Mouse (Mus musculus): ENCODE results near the gene Ndufa4l2. TPM values are rescaled to one million over a fixed set of nuclear protein-coding genes. Genes with fewer than 3 reads are reported as not detected.

Gene Ndufa4l2
- polyA plus RNA-seq, 1 experiment from 2014 or later = 20.7 TPM

- 6% methylated on average over 11 of the region's 11 CpGs for WGBS (ENCODE audit: insufficient replicate concordance)
- Histone ChIP-seq H3K27me3 (peaks cover 99% of the 10 kb centered on the region), H3K4me2 (peak overlapping the region; percentile 77; the same call in 1 of the 2 replicates), H3K4me1 (replicated peaks) (peaks cover 64% of the 10 kb centered on the region), H3K9ac (no peak overlapping the region), H3K36me3 (replicated peaks) (no peaks in the 10 kb centered on the region), H3K27ac (replicated peaks) (no peak overlapping the region), H3K4me3 (replicated peaks) (0 out of 2 replicates have a peak overlapping the region, but pooled peaks have one; percentile 49), H3K9me3 (replicated peaks) (no peaks in the 10 kb centered on the region)
- ATAC-seq (ENCODE audit: insufficient read depth) = no peak
These were observed 3.7 kb upstream of the Ndufa4l2 start for GRCm38 (mm10) chr10:127510895-127511617.

GRCm38 (mm10) chr10:127511634-127512306, 3.0 kb upstream of the Ndufa4l2 start:
- Histone ChIP-seq H3K9me3 (replicated peaks) (no peaks in the 10 kb centered on the region), H3K36me3 (replicated peaks) (peaks cover 1% of the 10 kb centered on the region; the same call in 1 of the 2 replicates), H3K4me2 (peak overlapping the region; percentile 77), H3K4me1 (replicated peaks) (peaks cover 71% of the 10 kb centered on the region), H3K27me3 (peaks cover 99% of the 10 kb centered on the region), H3K27ac (replicated peaks) (no peak overlapping the region), H3K4me3 (replicated peaks) (peak overlapping the region; percentile 49), H3K9ac (peak overlapping the region; percentile 21; the same call in 1 of the 2 replicates)
- 1% methylated on average over 46 of the region's 46 CpGs for WGBS (ENCODE audit: insufficient replicate concordance)
- no peak for ATAC-seq (ENCODE audit: insufficient read depth)

DNA sequence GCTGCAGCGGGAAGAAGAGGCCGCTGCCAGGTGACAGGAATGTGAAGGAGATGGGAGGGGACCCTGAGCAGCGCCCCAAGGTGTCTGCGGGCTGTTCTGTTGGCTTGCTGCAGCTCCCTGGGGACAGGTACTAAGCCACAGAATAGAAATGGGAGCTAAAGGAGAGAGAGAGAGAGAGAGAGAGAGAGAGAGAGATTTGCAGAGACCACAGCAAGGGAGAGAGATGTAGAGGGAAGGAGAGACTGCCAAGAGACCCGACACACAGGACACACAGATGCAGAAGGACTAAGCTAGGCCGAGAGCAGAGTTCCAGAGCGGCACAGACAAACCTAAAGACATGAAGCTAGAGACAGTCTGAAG, 2.5 kb upstream of the Ndufa4l2 start:
- H3K27me3 ChIP-seq = peaks cover 94% of the 10 kb centered on the region
- peaks cover 77% of the 10 kb centered on the region for H3K4me1 ChIP-seq (replicated peaks)
- H3K4me3 ChIP-seq (replicated peaks) = peak overlapping the region; percentile 49
- H3K27ac ChIP-seq (replicated peaks) = no peak overlapping the region
- H3K9ac ChIP-seq = 0 out of 2 replicates have a peak overlapping the region, but pooled peaks have one; percentile 4
- 5% methylated on average over 7 of the region's 7 CpGs for WGBS (ENCODE audit: insufficient replicate concordance)
- H3K36me3 ChIP-seq (replicated peaks) = peaks cover 6% of the 10 kb centered on the region
- peak overlapping the region; percentile 77 for H3K4me2 ChIP-seq
- ATAC-seq (ENCODE audit: insufficient read depth) = no peak
- H3K9me3 ChIP-seq (replicated peaks) = no peaks in the 10 kb centered on the region

- peaks cover 82% of the 10 kb centered on the region for H3K4me1 ChIP-seq (replicated peaks)
- peak; percentile 39 for ATAC-seq (ENCODE audit: insufficient read depth)
- H3K4me3 ChIP-seq (replicated peaks) = peak overlapping the region; percentile 49
These were observed 2.0 kb upstream of the Ndufa4l2 start for GRCm38 (mm10) chr10:127512813-127513212.

GRCm38 (mm10) chr10:127513501-127514091, 1.2 kb upstream of the Ndufa4l2 start:
- peak overlapping the region; percentile 48 for H3K9ac ChIP-seq
- WGBS (ENCODE audit: insufficient replicate concordance) = 1% methylated on average over 16 of the region's 16 CpGs
- peak overlapping the region; percentile 55; the same call in 1 of the 2 replicates for H3K27ac ChIP-seq (replicated peaks)
- H3K27me3 ChIP-seq = peaks cover 81% of the 10 kb centered on the region
- H3K9me3 ChIP-seq (replicated peaks) = no peaks in the 10 kb centered on the region
- ATAC-seq (ENCODE audit: insufficient read depth) = peak; percentile 68
- H3K4me1 ChIP-seq (replicated peaks) = peaks cover 82% of the 10 kb centered on the region
- peak overlapping the region; percentile 49 for H3K4me3 ChIP-seq (replicated peaks)
- H3K36me3 ChIP-seq (replicated peaks) = peaks cover 20% of the 10 kb centered on the region
- peak overlapping the region; percentile 77 for H3K4me2 ChIP-seq

More at GRCm38 (mm10) chr10:127512813-127513212, 2.0 kb upstream of the Ndufa4l2 start:
- H3K9me3 ChIP-seq (replicated peaks) = no peaks in the 10 kb centered on the region
- peak overlapping the region; percentile 77 for H3K4me2 ChIP-seq
- H3K27me3 ChIP-seq = peaks cover 89% of the 10 kb centered on the region
- peak overlapping the region; percentile 55; the same call in 1 of the 2 replicates for H3K27ac ChIP-seq (replicated peaks)
- peaks cover 12% of the 10 kb centered on the region for H3K36me3 ChIP-seq (replicated peaks)
- WGBS (ENCODE audit: insufficient replicate concordance) = 0% methylated on average over 27 of the region's 27 CpGs
- H3K9ac ChIP-seq = peak overlapping the region; percentile 48

DNA sequence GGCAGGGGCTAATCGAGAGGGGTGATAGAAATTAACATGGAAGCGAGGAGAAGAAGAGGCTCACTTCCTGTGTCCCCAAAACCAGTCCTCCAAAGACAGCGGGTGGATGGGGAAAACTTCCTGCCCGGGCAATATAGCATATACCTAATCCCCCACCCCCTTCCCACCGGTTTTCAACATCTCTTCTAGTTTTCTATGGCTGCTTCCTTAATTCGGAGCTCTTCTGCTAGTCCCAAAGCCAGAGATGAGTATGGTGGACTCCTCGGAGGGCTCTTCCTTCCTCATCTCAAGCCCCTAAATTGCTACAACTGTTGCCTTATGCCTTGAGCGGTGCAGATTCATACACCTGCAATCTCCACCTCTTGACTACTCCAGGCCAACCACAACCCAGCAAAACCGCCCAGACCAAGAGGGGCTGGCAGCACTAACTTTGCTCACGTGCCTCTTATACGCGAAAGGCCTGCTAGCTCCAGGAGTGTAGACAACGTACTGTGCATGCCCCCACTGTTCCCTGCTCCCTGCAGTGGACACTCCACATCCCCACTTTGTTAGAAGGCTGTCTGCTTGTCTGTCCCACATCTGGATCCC, 562 bp upstream of the Ndufa4l2 start:
- Histone ChIP-seq H3K4me2 (peak overlapping the region; percentile 77), H3K4me3 (replicated peaks) (peak overlapping the region; percentile 49), H3K4me1 (replicated peaks) (peaks cover 76% of the 10 kb centered on the region), H3K27me3 (peaks cover 75% of the 10 kb centered on the region), H3K36me3 (replicated peaks) (peaks cover 26% of the 10 kb centered on the region), H3K9me3 (replicated peaks) (no peaks in the 10 kb centered on the region), H3K27ac (replicated peaks) (peak overlapping the region; percentile 55; the same call in 1 of the 2 replicates), H3K9ac (peak overlapping the region; percentile 48)
- no peak for ATAC-seq (ENCODE audit: insufficient read depth)
- WGBS (ENCODE audit: insufficient replicate concordance) = 7% methylated on average over 13 of the region's 13 CpGs

- ATAC-seq (ENCODE audit: insufficient read depth) = no peak
- Histone ChIP-seq H3K4me3 (replicated peaks) (peak overlapping the region; percentile 28), H3K9me3 (replicated peaks) (no peaks in the 10 kb centered on the region), H3K27me3 (peaks cover 63% of the 10 kb centered on the region), H3K36me3 (replicated peaks) (peaks cover 38% of the 10 kb centered on the region), H3K4me1 (replicated peaks) (peaks cover 79% of the 10 kb centered on the region), H3K27ac (replicated peaks) (peak overlapping the region; percentile 77; the same call in 1 of the 2 replicates), H3K4me2 (peak overlapping the region; percentile 77), H3K9ac (peak overlapping the region; percentile 25; the same call in 1 of the 2 replicates)
- 40% methylated on average over 9 of the region's 9 CpGs for WGBS (ENCODE audit: insufficient replicate concordance)
These were observed 660 bp downstream of the Ndufa4l2 start for GRCm38 (mm10) chr10:127515271-127515982.

DNA sequence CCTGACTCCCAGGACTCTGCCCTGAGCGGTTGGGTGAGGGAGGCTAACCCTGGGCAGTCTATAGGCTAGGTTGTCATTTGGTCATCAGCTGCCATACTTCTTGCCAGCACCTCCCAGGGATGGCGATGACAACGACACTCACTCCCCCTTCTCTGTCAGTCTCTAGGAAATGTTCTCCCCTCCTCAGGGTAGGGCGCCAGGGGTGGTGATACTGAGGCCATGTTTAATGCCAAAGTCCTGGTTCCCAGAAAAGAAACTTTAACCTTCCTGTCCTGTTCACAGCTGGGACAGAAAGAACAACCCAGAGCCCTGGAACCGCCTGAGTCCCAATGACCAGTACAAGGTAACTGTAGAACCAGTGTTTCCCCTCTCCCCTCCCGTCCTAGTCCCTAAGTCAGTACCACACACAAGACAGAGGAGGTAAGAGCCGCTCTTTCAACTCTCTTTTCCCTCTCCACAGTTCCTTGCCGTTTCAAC, 1.3 kb downstream of the Ndufa4l2 start:
- Histone ChIP-seq H3K4me1 (replicated peaks) (peaks cover 85% of the 10 kb centered on the region), H3K4me2 (peak overlapping the region; percentile 77), H3K4me3 (replicated peaks) (peak overlapping the region; percentile 23), H3K27ac (replicated peaks) (peak overlapping the region; percentile 77), H3K9ac (peak overlapping the region; percentile 25), H3K36me3 (replicated peaks) (peaks cover 43% of the 10 kb centered on the region), H3K9me3 (replicated peaks) (no peaks in the 10 kb centered on the region), H3K27me3 (peaks cover 57% of the 10 kb centered on the region)
- whole genome bisulfite sequencing (ENCODE audit: insufficient replicate concordance) = 24% methylated on average over 8 of the region's 8 CpGs
- no peak for ATAC-seq (ENCODE audit: insufficient read depth)

DNA sequence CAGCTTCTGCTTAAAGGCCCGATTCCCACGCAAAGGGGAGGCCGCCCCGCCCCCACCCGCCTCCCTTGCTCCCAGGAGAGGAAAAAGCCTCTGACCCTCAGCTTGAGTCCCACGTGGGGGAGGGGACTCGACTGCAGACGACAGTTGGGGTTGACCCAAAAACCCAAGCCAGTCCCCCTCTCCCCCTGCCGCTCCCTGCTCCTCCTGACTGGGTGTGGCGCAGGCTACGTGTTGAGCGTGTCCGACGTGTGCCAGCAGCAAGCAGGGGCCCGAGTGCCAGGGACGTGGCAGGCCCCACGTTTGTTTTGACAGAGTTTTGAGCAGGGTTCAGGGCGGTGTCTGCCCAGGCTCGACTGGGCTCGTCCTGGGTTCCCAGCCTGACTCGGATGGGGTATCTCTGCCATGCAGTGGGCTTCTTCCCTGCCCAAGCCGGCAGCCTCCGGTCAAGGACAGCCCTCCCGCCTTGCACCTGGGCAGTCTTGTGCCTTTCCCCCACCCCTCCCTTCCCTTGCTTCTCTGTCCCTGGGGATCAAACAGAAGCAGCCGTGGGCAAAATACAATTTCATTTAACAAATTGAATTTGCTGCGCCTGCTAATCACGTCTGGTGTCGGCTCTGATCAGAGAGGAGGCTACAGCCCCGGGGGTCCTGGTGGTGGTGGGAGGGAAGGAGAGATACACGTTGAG, 2.0 kb downstream of the Ndufa4l2 start:
- Histone ChIP-seq H3K9ac (peak overlapping the region; percentile 35), H3K36me3 (replicated peaks) (peaks cover 43% of the 10 kb centered on the region), H3K4me1 (replicated peaks) (peaks cover 87% of the 10 kb centered on the region), H3K27me3 (peaks cover 50% of the 10 kb centered on the region), H3K4me2 (peak overlapping the region; percentile 77), H3K27ac (replicated peaks) (peak overlapping the region; percentile 77), H3K9me3 (replicated peaks) (no peaks in the 10 kb centered on the region), H3K4me3 (replicated peaks) (peak overlapping the region; percentile 23)
- WGBS (ENCODE audit: insufficient replicate concordance) = 29% methylated on average over 30 of the region's 30 CpGs
- peak; percentile 62 for ATAC-seq (ENCODE audit: insufficient read depth)

DNA sequence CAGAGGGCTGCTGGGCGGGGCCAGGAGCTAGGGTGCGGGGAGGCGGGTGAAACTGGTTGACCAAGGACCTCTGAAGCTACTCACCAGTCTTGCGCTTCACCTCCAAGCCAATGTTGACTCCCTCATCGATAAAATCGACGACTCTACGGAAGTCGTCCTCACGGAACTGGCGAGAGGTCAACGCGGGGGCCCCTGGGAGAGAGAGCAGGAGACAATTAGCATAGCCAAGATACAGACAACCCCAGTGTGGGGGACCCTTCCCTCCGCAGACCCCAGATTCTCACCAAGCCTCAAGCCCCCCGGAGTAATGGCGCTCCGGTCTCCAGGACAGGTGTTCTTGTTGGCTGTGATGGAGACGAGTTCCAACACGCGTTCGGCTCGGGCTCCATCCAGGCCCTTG, 3.2 kb downstream of the Ndufa4l2 start:
- Histone ChIP-seq H3K9me3 (replicated peaks) (no peaks in the 10 kb centered on the region), H3K27ac (replicated peaks) (peak overlapping the region; percentile 77; the same call in 1 of the 2 replicates), H3K36me3 (replicated peaks) (peaks cover 43% of the 10 kb centered on the region), H3K4me3 (replicated peaks) (no peak overlapping the region), H3K27me3 (peaks cover 41% of the 10 kb centered on the region), H3K4me1 (replicated peaks) (peaks cover 84% of the 10 kb centered on the region), H3K9ac (no peak overlapping the region), H3K4me2 (no peak overlapping the region)
- no peak for ATAC-seq (ENCODE audit: insufficient read depth)
- 91% methylated on average over 22 of the region's 22 CpGs for WGBS (ENCODE audit: insufficient replicate concordance)
